Mouse (Mus musculus): ENCODE measurements around the gene Chd1l.

The Chd1l gene
- long read RNA-seq, experiment 1, transcript Chd1l-201 (23 exons, 3,008 nt): major isoform, 6 of 12 reads
- long read RNA-seq, experiment 1, partial matches to known transcripts: 5 of 12 reads
- long read RNA-seq, experiment 1, other reads (novel, unspliced or antisense): 1 of 12 reads
- long read RNA-seq, experiment 2, partial matches to known transcripts: 2 of 6 reads
- long read RNA-seq, experiment 2, other reads (novel, unspliced or antisense): 1 of 6 reads

- intact Hi-C loops (cut with DNase I): loop anchor here (5.0 kb wide), 1 partner anchor 47 kb away; the partner anchor contains the start of gene Prkab2
Measured at GRCm38 (mm10) chr3:97609845-97610410, at the start of gene Chd1l. Gene Chd1l, minus strand, starts transcription at chr3:97610203.

- intact Hi-C loops (cut with DNase I): loop anchor here (5.0 kb wide), 1 partner anchor 47 kb away; the partner anchor contains the start of gene Chd1l
Measured at GRCm38 (mm10) chr3:97659746-97660145, 49.7 kb upstream of the Chd1l start.

DNA sequence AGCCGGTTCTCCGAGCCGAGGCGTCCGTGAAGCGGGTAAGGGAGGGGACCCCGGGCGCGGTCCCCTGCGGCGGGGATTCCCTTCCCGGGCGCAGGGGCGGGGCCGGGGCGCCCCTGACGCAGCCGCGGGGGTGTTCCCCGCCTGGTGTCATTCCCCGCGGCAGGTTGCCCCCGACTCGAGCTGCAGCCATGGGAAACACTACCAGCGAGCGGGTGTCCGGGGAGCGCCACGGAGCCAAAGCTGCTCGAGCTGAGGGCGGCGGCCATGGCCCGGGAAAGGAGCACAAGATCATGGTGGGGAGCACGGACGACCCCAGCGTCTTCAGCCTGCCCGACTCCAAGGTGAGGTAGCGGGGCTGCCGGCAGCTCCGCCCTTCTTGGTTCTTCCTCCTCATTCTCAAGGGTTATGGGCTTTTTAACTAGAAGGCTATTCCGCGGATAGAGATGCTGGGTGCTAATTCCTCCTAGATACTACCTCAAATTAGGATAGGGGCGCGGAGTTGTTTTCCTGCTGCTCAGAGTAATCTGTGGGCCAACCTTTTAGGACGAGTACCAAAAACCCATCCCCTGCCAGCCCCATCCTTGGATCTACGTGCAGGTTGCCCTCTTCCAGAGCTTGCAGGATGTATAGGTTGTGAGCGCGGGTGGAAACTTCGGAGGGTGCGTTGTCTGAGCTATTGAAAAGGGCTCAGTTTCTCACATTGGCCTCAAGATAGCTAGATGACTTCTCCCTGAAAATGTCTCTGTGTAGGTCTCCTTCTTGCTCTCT, 48.6 kb upstream of the Chd1l start:
- intact Hi-C loops (cut with DNase I): loop anchor here (5.0 kb wide), 1 partner anchor 46 kb away; the partner anchor contains the start of gene Chd1l

- intact Hi-C loops (cut with DNase I): loop anchor here (5.0 kb wide), 1 partner anchor 46 kb away; the partner anchor contains the start of gene Chd1l
Measured at GRCm38 (mm10) chr3:97657655-97658411, 47.8 kb upstream of the Chd1l start, which contains the start of gene Prkab2. Gene Prkab2, plus strand, starts transcription at chr3:97658193.

- intact Hi-C loops (cut with DNase I): loop anchor here (5.0 kb wide), 1 partner anchor 43 kb away; the partner anchor contains the start of gene Chd1l
Measured at GRCm38 (mm10) chr3:97654901-97655300, 44.9 kb upstream of the Chd1l start.

- intact Hi-C loops (cut with DNase I): no loop called here
Measured at GRCm38 (mm10) chr3:97653781-97654180, 43.8 kb upstream of the Chd1l start.

GRCm38 (mm10) chr3:97651604-97652003, 41.6 kb upstream of the Chd1l start:
- intact Hi-C loops (cut with DNase I): no loop called here

GRCm38 (mm10) chr3:97649469-97649868, 39.5 kb upstream of the Chd1l start:
- intact Hi-C loops (cut with DNase I): no loop called here

DNA sequence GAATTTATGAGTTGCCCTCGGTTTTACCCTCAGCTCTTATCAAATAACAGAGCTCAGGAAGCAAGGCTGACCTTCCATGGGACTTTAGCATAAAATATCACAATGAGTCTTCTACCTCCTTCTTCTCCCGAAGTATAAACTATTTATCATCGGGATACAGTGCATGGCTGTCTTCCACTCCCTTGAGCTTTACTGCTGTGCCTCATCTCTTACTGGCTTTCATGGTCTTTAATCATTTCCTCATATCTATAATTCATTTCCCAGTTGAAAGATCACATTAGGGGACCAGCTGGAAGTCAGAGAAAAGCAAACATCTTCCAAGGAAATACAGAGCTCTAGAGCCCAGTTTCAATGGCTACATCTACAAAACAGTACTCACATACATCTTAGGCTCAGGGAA, 39.0 kb upstream of the Chd1l start:
- intact Hi-C loops (cut with DNase I): no loop called here

DNA sequence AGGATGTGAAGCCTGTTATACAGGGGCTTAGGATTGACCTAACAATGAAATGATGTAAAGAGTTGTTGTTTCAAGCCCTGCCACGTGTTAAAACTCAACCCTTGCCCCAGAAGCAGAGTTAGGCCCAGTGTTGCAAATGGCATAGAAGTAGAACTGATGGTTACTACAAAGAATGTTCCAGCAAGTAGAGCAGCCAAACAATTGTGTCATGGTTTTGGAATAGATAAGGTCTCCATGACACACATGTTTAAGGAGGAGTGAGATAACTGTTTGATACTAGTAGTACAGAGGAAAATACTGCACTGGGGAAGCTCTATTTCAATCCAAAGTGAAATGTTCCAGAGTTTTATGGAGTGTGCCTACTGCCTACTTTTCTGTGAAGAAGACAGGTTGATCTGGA, 38.5 kb upstream of the Chd1l start:
- intact Hi-C loops (cut with DNase I): no loop called here

DNA sequence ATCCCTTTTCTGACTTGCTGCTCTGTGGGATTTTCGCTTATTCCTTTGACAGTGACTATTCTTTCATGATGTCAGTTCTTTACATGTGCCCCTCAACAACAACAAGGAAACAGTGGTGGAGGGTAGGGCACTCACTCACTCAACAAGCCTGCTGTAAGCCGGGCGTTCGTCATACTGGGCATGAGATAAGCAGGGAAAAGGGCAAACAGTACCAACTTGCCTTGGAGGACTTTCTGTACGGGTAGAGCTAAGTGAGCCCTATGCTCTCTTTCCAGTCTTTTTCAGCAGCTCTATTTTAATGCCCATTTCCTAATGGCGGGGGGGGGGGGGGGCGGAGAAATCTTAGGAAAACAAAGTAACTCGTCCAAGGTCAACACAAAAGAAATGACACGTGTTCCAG, 32.0 kb upstream of the Chd1l start:
- intact Hi-C loops (cut with DNase I): no loop called here

GRCm38 (mm10) chr3:97641396-97641795, 31.4 kb upstream of the Chd1l start:
- intact Hi-C loops (cut with DNase I): no loop called here

GRCm38 (mm10) chr3:97634288-97634761, 24.3 kb upstream of the Chd1l start:
- intact Hi-C loops (cut with DNase I): no loop called here

DNA sequence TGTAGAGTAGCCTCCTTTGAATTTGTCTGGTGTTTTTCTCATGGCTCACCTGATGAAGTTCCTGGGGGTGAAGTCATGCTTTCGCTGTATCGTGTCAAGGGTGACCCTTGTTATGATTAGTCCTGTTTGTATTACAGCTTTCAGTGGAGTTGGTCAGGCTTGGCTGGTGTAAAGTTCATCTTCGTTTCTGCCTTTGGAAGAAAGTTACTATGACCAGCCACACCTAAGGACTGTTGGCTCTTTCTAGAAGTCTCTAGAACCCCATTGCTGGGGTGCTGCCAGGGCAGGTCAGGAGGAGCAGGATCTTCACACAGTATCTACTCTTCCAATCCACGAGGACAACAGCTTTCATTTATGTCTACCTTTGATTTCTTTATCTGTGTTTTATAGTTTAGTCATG, 23.5 kb upstream of the Chd1l start:
- intact Hi-C loops (cut with DNase I): no loop called here

DNA sequence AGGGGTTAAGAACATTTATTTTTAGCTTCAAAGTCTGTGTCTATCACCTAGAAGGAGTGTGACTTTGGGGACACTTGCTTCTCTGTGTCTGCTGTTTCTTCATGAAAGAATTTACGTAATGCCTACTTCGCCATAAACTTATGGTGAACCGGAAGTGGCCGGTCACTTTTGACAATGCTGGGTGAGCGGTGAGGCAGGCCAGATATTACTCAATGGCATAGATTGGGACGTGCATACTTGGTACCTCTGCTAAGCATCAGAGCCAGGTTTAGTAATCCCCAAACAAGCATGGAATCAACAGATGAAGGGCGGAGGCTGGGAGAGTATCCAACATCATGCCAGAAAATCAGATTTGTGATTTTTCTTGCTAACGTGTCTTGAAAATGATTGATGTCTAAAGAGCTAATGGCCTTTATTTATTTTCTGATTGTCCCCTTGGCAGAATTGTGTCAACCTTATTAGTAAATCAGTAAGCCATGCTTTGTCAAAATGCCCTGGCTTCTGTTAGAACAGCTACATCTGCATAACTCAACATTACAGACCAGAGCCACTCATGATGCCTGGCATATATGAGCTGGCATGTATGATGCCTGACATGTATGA, 21.4 kb upstream of the Chd1l start:
- intact Hi-C loops (cut with DNase I): no loop called here

- intact Hi-C loops (cut with DNase I): no loop called here
Measured at GRCm38 (mm10) chr3:97630746-97631145, 20.7 kb upstream of the Chd1l start.

DNA sequence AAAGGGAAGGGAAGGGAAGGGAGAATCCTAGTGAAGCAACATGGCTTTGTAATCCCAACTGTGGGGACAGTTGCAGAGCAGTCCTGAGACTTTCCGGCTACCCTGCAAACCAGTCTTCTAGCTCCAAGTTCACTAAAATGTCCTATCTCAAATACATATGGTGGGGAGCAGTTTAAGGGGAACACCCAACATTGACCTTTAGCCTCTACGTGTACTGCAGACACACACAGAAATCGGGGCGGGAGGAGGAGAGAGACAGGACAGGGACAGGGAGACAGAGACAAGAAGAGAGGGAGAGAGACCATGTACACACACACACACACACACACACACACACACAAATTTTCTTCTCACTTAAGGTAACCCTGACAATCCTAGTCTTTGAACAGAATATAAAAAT, 19.9 kb upstream of the Chd1l start:
- intact Hi-C loops (cut with DNase I): no loop called here

GRCm38 (mm10) chr3:97628391-97629001, 18.5 kb upstream of the Chd1l start, which contains the start of gene Fmo5:
Gene Fmo5, plus strand, starts transcription at chr3:97628804.
- intact Hi-C loops (cut with DNase I): no loop called here

- intact Hi-C loops (cut with DNase I): no loop called here
Measured at GRCm38 (mm10) chr3:97627893-97628292, 17.9 kb upstream of the Chd1l start.

GRCm38 (mm10) chr3:97624611-97625010, 14.6 kb upstream of the Chd1l start:
- intact Hi-C loops (cut with DNase I): no loop called here
